Mouse (Mus musculus) ovary, postnatal 10 days (tissue): ENCODE measurements around the gene Cry2.
A peak's percentile ranks its signal among the peaks of the same experiment; 100 is the strongest.
"Not testable (repeated sequence)": the region's sequence is repeated elsewhere in the genome, so short reads cannot be mapped to it uniquely, and the experiment has no call there.

ENCODE experiments used
- DNase-seq: peaks from one replicate; pipeline ENCODE4 v3.0.0; 2022; ENCODE audit warnings: low spot score

Gene Cry2

GRCm38 (mm10) chr2:92433578-92434374 is at the start of gene Cry2:
TSS of gene Cry2 (minus strand) at chr2:92434043.
- DNase-seq, result peak; percentile 91

- DNase-seq, result no peak
Observed at GRCm38 (mm10) chr2:92483505-92483904, 49.7 kb upstream of the Cry2 start.

GRCm38 (mm10) chr2:92482551-92482950 is 48.7 kb upstream of the Cry2 start:
- no peak for DNase-seq

GRCm38 (mm10) chr2:92478313-92478688 is 44.5 kb upstream of the Cry2 start:
- no peak for DNase-seq

GRCm38 (mm10) chr2:92477672-92478312 is 43.9 kb upstream of the Cry2 start:
- DNase-seq, result no peak

GRCm38 (mm10) chr2:92476580-92476979 is 42.7 kb upstream of the Cry2 start:
- DNase-seq, result not testable (repeated sequence)

GRCm38 (mm10) chr2:92475711-92476110 is 41.9 kb upstream of the Cry2 start:
- no peak for DNase-seq

GRCm38 (mm10) chr2:92474920-92475319 is 41.1 kb upstream of the Cry2 start:
- DNase-seq, result no peak

- no peak for DNase-seq
Observed at GRCm38 (mm10) chr2:92471886-92472670, 38.2 kb upstream of the Cry2 start.

GRCm38 (mm10) chr2:92464690-92465089 is 30.8 kb upstream of the Cry2 start:
- DNase-seq, result no peak

GRCm38 (mm10) chr2:92461215-92461614 is 27.4 kb upstream of the Cry2 start:
- DNase-seq, result no peak

- no peak for DNase-seq
Observed at GRCm38 (mm10) chr2:92459921-92460707, 26.3 kb upstream of the Cry2 start, which contains the start of gene Slc35c1. TSS of gene Slc35c1 (minus strand) at chr2:92460538.

GRCm38 (mm10) chr2:92459141-92459920 is 25.5 kb upstream of the Cry2 start:
- DNase-seq, result peak; percentile 48

GRCm38 (mm10) chr2:92458481-92458880 is 24.6 kb upstream of the Cry2 start:
- no peak for DNase-seq

GRCm38 (mm10) chr2:92456970-92457530 is 23.2 kb upstream of the Cry2 start:
- DNase-seq, result no peak

- DNase-seq, result no peak
Observed at GRCm38 (mm10) chr2:92455704-92456103, 21.9 kb upstream of the Cry2 start.

GRCm38 (mm10) chr2:92454166-92454565 is 20.3 kb upstream of the Cry2 start:
- DNase-seq, result no peak

GRCm38 (mm10) chr2:92451126-92451525 is 17.3 kb upstream of the Cry2 start:
- no peak for DNase-seq

- no peak for DNase-seq
Observed at GRCm38 (mm10) chr2:92447121-92447740, 13.4 kb upstream of the Cry2 start.

GRCm38 (mm10) chr2:92446656-92447055 is 12.8 kb upstream of the Cry2 start:
- no peak for DNase-seq
